Mouse (Mus musculus) R1 (cell line): ENCODE results near the gene Cttnbp2.
"Not testable (repeated sequence)": the region's sequence is repeated elsewhere in the genome, so short reads cannot be mapped to it uniquely, and the experiment has no call there.

Source experiments
- DNase-seq: peaks from one replicate; pipeline ENCODE4 v3.0.0-alpha.2; 2018; ENCODE audit warnings: low read depth, low spot score

Gene Cttnbp2

DNA sequence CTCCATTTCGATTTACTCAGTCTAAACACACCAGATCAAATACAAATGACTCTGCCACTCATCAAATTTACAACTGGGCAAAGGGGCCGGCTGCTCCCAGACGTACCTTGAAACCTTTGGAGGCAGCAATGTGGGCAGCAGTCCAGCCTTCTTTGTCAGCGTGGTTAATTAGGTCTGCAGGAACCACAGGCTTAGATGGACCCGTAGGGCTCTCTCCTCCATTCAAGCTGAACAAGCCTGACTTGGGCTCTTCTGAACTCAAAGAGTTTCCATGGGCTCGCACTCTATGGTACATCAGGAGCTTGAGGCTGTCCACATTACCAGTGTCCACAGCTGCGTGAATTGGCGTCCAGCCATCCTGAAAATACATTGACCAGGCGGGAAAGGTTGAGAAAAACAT, 94.0 kb downstream of the Cttnbp2 start:
- no peak for DNase-seq

- no peak for DNase-seq
Observed at GRCm38 (mm10) chr6:18417866-18418454, 96.7 kb downstream of the Cttnbp2 start.

DNA sequence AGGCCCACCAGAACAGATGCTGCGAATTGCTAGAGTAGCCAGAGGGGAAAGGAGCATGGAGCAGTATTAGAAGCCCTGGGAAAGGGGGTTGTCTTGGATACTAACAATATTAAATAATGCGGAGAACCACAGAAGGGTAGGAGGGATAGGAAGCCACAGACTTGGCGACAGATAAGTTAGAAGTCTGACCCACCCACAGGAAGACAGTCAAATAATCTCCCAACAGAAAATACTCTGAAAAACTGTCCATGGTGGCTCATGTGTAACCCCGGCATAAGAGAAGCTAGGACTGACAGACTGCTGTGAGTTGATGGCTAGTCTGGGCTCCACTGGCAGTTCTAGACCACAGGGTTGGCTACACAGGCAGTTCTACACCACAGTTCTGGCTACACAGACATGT, 98.7 kb downstream of the Cttnbp2 start:
- no peak for DNase-seq

GRCm38 (mm10) chr6:18411505-18412225, 103.0 kb downstream of the Cttnbp2 start:
- DNase-seq = no peak

DNA sequence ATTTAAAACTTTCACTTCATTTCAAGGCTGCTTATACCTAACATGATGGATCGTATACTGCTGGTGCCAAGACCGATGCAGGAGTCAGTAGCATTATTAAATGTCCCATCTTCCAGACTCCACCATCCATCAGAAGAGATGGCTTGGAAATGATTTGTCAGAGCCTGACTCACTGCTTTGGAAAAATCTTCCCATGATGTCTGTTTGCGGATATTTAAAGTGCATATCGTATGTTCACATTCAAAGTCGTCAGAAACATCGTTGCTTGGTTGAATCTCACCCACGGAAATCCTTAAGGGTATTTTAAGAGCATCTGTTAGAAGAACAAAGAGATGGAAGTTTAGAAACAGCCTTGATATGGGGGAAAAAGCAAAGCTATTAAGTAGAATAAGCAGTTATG, 106.2 kb downstream of the Cttnbp2 start:
- DNase-seq = no peak

- DNase-seq = peak; percentile 16
Observed at GRCm38 (mm10) chr6:18401066-18401674, 113.5 kb downstream of the Cttnbp2 start.

GRCm38 (mm10) chr6:18381380-18381779, 133.3 kb downstream of the Cttnbp2 start:
- no peak for DNase-seq

DNA sequence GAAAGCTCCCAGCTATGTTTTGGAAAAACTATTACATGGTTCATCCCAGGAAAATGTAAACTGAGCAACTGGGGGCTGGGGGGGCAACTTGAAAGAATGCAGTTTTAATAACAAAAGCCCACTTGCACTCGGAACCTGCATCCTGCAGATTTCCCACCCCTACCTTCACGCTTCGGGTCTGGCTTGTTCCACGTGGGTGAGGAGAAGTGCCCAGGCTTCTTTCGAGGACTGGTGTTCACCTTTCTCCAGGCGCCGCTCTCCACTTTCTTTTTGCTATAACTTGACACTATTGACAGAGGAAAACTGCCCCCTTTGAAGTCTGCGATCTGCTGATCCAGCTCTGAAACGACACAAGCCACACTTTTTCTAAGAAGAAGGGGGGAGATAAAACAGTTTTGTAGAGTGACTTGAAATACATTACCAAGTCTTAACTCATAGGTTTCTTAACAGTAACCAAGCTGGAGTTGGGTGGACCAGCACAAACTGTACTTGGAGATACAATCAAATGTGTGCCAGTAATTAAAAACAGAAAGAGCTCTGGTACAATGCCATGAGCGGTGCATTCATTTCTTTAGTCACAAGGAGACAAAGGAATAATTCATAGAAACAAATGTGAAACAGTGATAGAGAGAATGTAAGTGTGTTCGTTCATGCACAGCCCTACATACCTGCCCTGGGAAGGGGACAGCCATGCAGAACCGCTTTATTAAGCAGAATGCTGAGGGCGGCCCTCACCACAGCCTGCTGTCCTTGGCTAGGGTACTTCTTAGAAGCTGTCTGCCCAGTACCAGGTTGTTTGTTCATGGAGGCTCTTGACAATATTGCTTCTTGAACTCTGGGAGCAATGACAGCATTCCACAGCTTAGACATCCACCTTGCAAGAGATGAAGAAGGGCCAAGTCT, 134.1 kb downstream of the Cttnbp2 start:
- no peak for DNase-seq

GRCm38 (mm10) chr6:18377755-18378154, 136.9 kb downstream of the Cttnbp2 start:
- DNase-seq = not testable (repeated sequence)

DNA sequence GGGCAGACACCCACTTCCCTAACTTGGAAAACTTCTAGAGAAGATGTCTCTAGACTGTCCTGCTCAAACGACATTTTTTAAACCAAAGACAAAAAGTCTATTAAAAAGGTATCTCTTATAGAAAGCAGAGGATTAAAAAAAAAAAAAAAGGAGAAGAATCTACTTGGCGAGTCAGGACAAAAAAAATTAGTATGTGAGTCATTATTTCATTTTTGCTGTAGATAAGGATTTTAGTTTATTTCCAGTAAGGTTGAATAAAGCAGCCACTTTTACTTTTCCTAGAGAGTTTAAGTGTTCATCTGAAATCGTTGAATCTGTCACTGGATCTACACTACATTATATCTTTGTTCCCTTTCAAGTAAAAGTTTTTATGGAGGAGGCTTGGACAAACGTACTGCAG, 139.9 kb downstream of the Cttnbp2 start:
- no peak for DNase-seq

- DNase-seq = no peak
Observed at GRCm38 (mm10) chr6:18373652-18374051, 141.0 kb downstream of the Cttnbp2 start.

GRCm38 (mm10) chr6:18372447-18373228, 142.0 kb downstream of the Cttnbp2 start:
- peak; percentile 54 for DNase-seq

DNA sequence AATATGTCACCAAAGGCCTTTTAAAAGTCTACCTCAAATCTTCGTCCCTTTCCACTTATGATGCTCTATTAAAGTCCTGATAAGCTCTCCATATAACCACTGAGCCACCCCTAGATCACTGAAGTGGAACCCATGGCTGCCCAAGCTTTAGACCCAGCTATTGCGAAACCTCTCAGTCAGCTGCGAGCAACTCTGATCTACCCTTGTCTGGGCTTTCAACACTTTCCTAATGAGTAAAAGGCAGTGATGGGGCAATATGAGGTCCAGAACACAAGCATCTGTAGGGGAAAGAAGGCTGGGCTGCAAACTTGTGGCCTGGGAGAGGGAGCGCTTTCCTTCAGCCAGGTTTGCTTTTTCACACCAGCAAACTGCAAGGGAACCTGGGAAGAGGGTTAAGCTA, 144.9 kb downstream of the Cttnbp2 start:
- no peak for DNase-seq

- no peak for DNase-seq
Observed at GRCm38 (mm10) chr6:18369054-18369453, 145.6 kb downstream of the Cttnbp2 start.

DNA sequence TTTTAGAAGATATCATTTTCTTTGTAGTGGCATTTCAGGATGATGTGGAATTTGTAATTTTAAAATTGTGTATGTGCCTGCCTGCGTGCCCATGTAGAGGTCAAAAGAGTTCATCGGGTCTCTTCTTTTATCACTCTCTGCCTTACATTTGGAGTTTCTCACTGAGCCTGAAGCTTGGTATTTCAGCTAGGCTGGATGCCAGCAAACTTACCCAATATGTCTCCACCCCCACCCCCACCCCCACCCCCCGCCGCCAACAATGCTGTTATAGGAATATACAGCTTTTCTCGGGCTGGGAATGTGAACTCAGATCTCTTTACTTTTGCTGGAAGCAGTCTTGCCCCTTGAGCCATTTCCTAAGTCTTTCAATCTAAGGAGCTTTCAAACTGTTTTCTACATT, 152.4 kb downstream of the Cttnbp2 start:
- no peak for DNase-seq

DNA sequence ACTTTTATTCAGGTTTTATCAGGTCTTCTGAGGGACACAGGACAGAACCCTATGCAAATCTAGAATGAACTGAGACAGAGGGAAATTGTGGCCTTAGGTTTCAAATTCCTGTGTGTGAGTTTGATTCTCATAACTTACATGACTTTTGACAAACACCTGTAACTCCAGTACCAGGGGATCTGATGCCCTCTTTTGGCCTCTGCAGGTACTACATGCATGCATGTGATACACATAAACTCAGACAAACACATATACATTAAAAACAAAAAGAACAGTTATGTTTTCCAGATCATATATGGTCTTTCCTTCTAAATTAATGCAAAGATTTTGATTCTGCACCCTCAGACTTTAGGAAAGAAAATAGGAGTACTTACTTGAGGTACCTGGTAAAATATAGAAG, 153.7 kb downstream of the Cttnbp2 start:
- peak; percentile 20 for DNase-seq

GRCm38 (mm10) chr6:18360154-18360553, 154.5 kb downstream of the Cttnbp2 start:
- no peak for DNase-seq

- DNase-seq = no peak
Observed at GRCm38 (mm10) chr6:18349153-18349858, 165.3 kb downstream of the Cttnbp2 start.

DNA sequence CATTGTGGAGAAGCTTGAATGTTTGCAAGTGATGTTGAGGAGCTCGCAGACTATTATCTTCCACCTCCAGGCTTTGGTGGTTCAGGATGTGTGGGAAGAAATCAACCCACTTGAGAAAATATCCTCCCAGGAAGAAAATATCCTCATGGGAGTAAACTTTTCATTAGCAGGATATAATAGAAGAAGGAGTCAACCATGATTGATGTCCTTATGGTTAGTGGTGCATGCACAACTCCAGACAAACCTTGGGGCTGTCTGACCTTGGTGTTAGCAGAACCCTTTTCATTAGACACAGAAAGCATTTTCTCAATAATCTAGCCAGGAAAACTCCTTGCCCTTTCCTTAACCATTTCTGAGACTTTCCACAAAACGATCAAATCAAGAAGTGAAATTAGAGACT, 170.4 kb downstream of the Cttnbp2 start:
- no peak for DNase-seq

DNA sequence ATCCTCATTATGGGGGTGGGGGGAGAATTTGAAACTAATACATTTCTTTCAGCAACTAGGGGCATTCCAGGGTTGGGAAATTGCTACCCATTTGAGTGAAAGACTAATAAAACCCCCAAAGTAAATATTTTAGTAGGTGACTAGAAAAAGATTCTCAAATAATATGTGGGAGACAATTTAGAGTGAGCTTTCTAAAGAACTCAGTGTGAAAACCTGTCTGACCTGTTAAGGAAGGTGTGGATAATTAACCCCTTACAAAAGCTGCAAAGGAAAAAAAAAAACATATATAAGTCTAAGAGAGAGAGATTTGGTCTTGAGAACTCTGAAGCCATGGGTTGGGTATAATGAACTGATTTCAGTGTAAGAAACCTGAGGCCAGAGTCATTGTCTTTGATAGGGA, 176.3 kb downstream of the Cttnbp2 start:
- DNase-seq = no peak

- DNase-seq = no peak
Observed at GRCm38 (mm10) chr6:18335393-18335792, 179.2 kb downstream of the Cttnbp2 start.
